Mouse (Mus musculus) embryonic fibroblast, embryonic 13.5 days (primary cell): ENCODE measurements at regions not wholly inside any gene's neighbourhood (a gene's known extent, or its start where the extent isn't known, plus 50 kb on each side); places are given as distances from the start of the nearest gene placed in this dataset.

ENCODE experiments used
- CTCF ChIP-seq: IDR thresholded peaks from 2 replicates; pipeline ENCODE4 v1.5.1; 2011; ENCODE audit warnings: mild to moderate bottlenecking, control low read depth, low read length, moderate library complexity, borderline replicate concordance; ENCODE audit not compliant: insufficient read depth
- POLR2A ChIP-seq: IDR thresholded peaks from 2 replicates; pipeline ENCODE4 v1.6.1; 2011; ENCODE audit warnings: low read depth, mild to moderate bottlenecking, control low read depth, low read length, moderate library complexity

DNA sequence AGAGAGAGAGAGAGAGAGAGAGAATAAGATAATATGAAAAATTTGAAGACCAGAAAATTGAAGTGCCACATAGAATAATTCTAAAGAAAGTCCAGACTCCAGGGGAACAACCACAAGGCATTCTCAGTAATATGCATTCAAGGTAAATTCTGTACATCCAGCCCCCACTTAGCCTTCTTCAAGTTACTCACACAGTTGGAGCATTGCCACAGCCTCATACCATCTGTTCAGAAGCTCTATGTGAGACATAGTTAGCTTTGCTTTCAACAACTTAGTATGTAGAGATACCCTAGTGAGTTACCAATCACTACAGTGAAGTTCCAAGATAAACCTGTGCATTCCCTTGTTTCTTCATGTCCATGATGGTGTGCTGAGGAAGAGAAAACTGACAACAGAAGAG, 247.6 kb upstream of the Mad2l1 start:
- TF ChIP-seq CTCF (no peak), POLR2A (no peak)
